Mouse (Mus musculus): ENCODE measurements around the gene A930017K11Rik. TPM values are rescaled to one million over a fixed set of nuclear protein-coding genes. Genes with fewer than 3 reads are reported as not detected.
A peak's percentile ranks its signal among the peaks of the same experiment; 100 is the strongest.

Gene A930017K11Rik
- polyA plus RNA-seq, 1 experiment from 2014 or later: 6.8 TPM

DNA sequence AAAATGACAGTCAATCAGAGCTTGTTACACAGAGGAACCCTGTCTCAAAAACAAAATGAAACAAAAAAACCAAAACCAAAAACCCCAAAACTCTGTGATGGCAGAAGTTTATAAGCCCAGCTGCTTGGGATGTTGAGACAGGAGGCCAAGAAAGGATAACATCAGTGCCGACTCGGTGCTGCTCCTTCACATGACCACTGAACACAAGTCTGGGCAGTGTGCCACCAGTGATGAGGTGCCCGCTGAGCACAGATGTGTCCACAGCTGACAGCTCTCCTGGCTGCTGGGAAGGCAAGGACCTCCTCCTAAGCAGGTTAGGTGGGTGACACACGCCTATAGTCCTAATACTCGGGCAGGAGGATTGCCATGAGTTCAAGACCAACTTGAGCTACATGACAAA is 30.2 kb downstream of the A930017K11Rik start:
- DNase-seq (ENCODE audit: low spot score) (no peak), ATAC-seq (replicated peaks; ENCODE audit: low FRiP score, low read depth) (no peak)
- H3K9ac ChIP-seq (ENCODE audit: low read depth, low read length): no peak overlapping the region
- peaks cover 7% of the 10 kb centered on the region for H3K4me1 ChIP-seq (replicated peaks; ENCODE audit: insufficient read depth, low read length)
- H3K36me3 ChIP-seq (ENCODE audit: insufficient read depth, low read length): peaks cover 12% of the 10 kb centered on the region
- no peaks in the 10 kb centered on the region for H3K9me3 ChIP-seq (replicated peaks; ENCODE audit: low read length)
- no peak overlapping the region for H3K4me3 ChIP-seq (replicated peaks; ENCODE audit: low read depth, low read length)
- H3K27ac ChIP-seq: no peak overlapping the region
- no peak overlapping the region for H3K4me2 ChIP-seq (ENCODE audit: low read length)
- TF ChIP-seq CTCF (IDR thresholded peaks at IDR 0.05; ENCODE audit: low read depth): no peak
- 80% methylated on average over 5 of the region's 5 CpGs for WGBS
- H3K27me3 ChIP-seq (ENCODE audit: insufficient read depth, low read length): no peaks in the 10 kb centered on the region

DNA sequence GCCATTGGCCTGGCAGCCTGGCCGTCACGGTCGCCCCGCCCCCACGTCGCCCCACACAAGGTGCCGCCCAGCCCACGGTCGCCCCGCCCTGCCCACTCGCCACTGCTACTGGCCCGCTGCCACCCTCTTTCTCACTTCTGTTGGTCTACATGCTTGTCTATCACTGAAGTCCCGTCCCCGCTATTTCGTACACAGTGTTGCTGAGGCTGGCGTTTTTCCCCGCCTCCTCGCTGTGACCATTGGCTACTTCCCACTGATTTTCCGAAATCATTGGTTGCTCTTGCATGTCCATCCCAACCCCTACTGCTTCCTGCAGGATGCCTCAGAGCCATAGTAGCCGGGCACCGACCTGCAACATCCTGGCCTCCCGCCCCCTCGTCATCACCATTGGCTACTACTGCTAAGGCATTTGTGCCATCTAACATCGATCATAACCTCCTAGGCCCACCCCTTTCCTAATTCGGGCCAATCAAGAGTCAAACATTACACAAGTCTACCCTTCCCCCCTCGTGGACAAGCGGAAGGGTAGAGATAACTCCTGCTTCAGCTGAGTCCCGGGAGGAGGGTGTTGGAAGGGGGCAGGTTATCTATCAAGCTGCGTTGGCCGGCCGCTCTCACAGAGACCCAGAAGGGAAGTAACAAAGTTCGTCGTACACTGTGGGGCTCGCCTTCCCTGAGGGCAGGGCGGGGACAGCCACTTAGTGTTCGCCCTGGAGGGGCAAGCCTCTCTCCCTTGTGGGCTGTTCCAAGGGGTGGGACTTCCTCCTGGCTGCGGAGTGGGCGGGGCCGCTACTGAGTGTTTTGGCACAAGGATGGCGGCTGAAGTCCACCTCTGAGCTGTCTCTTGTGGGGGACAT is 32.4 kb downstream of the A930017K11Rik start:
- WGBS: under 1% methylated on average over 39 of the region's 40 CpGs

DNA sequence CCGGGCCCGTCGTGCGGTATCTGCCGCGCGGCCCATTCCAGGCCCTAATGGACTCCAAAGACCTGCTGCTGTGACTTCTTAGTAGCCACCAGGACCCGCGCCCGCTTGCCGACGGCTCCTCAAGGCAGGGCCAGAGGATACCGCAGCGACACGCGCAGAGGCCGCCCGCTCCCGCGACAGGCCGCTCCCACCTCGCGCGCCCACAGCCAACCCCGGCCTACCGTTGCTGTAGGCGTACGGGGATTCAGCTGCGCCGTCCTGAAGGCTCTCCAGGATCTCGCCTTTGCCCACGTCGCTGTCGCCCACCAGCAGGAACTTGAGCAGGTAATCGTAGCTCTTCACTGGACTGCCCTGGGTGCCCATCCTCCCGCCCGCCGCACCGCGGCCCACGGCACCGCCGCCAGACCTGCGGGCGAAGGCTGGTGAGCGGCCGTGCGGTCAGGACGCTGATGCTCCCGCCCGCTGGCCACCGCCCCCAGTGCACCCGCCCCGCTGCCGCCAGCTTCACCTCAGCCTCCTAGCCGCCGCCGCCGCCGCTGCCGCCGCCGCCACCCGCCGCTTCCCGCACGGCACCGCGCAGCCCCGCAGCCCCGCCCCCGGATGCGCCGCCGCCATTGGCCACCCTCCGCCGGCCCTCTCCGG is 33.1 kb downstream of the A930017K11Rik start, which contains the start of gene Rab40c:
TSS of gene Rab40c (minus strand) at position 584 of the 642 bp plus-strand sequence.
- H3K4me3 ChIP-seq (replicated peaks; ENCODE audit: low read depth, low read length): peak within 1 kb of the TSS; percentile 97
- peak within 1 kb of the TSS; percentile 94 for H3K4me2 ChIP-seq (ENCODE audit: low read length)
- ATAC-seq (replicated peaks; ENCODE audit: low FRiP score, low read depth) (peak; percentile 5), DNase-seq (ENCODE audit: low spot score) (peak; percentile 42)
- no peaks in the 10 kb centered on the region for H3K9me3 ChIP-seq (replicated peaks; ENCODE audit: low read length)
- peaks cover 7% of the 10 kb centered on the region for H3K4me1 ChIP-seq (replicated peaks; ENCODE audit: insufficient read depth, low read length)
- peak within 1 kb of the TSS; percentile 95 for H3K9ac ChIP-seq (ENCODE audit: low read depth, low read length)
- no peak for TF ChIP-seq CTCF (IDR thresholded peaks at IDR 0.05; ENCODE audit: low read depth)
- H3K27ac ChIP-seq: peak within 1 kb of the TSS; percentile 95
- WGBS: under 1% methylated on average over 48 of the region's 78 CpGs
- no peaks in the 10 kb centered on the region for H3K27me3 ChIP-seq (ENCODE audit: insufficient read depth, low read length)
- H3K36me3 ChIP-seq (ENCODE audit: insufficient read depth, low read length): no peaks in the 10 kb centered on the region; the same call in 1 of the 2 replicates

More for the DNA sequence above, 32.4 kb downstream of the A930017K11Rik start:
- TF ChIP-seq CTCF (IDR thresholded peaks at IDR 0.05; ENCODE audit: low read depth): no peak
- DNase-seq (ENCODE audit: low spot score) (peak; percentile 100), ATAC-seq (replicated peaks; ENCODE audit: low FRiP score, low read depth) (peak; percentile 98)
- H3K4me2 ChIP-seq (ENCODE audit: low read length): peak overlapping the region; percentile 94
- peak overlapping the region; percentile 95 for H3K9ac ChIP-seq (ENCODE audit: low read depth, low read length)
- H3K27ac ChIP-seq: peak overlapping the region; percentile 95
- H3K36me3 ChIP-seq (ENCODE audit: insufficient read depth, low read length): no peaks in the 10 kb centered on the region; the same call in 1 of the 2 replicates
- no peaks in the 10 kb centered on the region for H3K9me3 ChIP-seq (replicated peaks; ENCODE audit: low read length)
- peak overlapping the region; percentile 97 for H3K4me3 ChIP-seq (replicated peaks; ENCODE audit: low read depth, low read length)
- no peaks in the 10 kb centered on the region for H3K27me3 ChIP-seq (ENCODE audit: insufficient read depth, low read length)
- peaks cover 7% of the 10 kb centered on the region for H3K4me1 ChIP-seq (replicated peaks; ENCODE audit: insufficient read depth, low read length)

DNA sequence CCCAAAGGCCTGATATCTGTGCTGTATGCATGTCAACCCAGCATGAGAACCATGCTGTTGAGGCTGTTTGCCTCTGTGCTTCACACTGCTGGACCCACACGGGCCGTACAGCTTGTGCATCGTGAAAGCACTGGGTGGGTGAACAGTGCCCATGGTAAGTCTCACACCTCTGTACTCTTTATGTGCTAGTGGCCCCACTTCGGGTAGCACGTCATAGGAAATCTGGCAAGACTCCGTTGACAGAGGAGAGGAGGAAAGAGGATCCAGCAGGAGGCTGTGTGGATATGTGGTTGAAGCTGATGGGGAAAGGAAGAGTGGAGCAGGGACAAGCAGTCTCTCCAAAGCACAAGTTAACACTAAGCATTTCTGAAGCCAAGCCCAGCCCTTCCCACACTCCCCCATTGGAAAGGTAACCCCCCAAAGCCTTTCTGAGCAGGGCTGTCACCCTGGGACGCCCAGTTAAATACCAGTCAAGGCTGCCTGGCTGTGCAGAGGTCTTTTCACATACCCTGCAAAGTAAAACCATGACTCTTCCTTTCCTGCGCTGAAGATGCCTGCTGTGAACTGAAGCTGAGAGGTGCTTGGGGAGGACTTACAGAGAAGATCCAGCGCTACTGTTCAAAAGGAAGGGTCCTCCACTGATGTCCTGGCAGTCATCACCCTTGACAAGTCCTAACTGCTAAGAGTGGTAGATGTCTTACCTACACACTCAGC is 34.2 kb downstream of the A930017K11Rik start:
- Histone ChIP-seq H3K4me1 (replicated peaks; ENCODE audit: insufficient read depth, low read length) (peaks cover 7% of the 10 kb centered on the region), H3K27ac (no peak overlapping the region), H3K4me2 (ENCODE audit: low read length) (peak overlapping the region; percentile 94), H3K9ac (ENCODE audit: low read depth, low read length) (peak overlapping the region; percentile 95), H3K9me3 (replicated peaks; ENCODE audit: low read length) (no peaks in the 10 kb centered on the region), H3K4me3 (replicated peaks; ENCODE audit: low read depth, low read length) (peak overlapping the region; percentile 97), H3K27me3 (ENCODE audit: insufficient read depth, low read length) (no peaks in the 10 kb centered on the region), H3K36me3 (ENCODE audit: insufficient read depth, low read length) (no peaks in the 10 kb centered on the region; the same call in 1 of the 2 replicates)
- DNase-seq (ENCODE audit: low spot score): no peak
- no peak for TF ChIP-seq CTCF (IDR thresholded peaks at IDR 0.05; ENCODE audit: low read depth)
- 84% methylated on average over 9 of the region's 9 CpGs for WGBS
- ATAC-seq (replicated peaks; ENCODE audit: low FRiP score, low read depth): no peak

DNA sequence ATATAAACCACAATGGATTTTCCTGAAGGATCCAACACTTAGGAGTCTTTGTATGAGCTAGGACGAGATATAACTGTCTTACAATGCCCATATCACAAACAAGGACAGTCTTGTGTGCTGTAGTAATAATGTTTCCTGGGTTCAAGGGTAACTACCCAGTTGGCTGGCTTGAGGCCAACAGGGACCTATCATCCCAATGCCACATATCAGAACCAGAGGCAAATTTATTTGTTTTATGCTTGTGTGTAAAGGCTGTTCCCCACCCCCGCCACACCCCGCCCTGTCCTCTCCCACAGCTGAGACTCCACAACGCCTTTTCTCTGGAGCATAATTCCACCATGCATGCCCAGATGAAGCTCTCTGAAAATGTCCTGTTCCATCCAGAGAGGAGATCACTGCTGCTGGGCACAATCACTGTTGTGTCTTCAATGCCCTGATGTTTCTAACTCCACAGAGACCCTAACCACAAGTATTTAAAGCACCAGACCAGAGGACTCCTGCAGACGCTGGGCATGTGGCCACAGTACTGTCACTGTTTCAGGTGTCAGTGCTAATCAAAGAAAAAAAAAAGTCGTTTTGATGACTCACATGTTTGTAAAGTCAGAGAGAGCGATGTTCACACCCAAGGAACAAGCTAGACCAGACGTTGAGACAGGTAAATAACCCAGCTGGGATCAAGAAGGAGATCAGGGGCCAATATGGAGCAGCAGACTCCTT is 35.3 kb downstream of the A930017K11Rik start:
- H3K4me1 ChIP-seq (replicated peaks; ENCODE audit: insufficient read depth, low read length): peaks cover 7% of the 10 kb centered on the region
- WGBS: 78% methylated on average over 8 of the region's 8 CpGs
- no peak for ATAC-seq (replicated peaks; ENCODE audit: low FRiP score, low read depth)
- H3K4me2 ChIP-seq (ENCODE audit: low read length): no peak overlapping the region
- H3K9ac ChIP-seq (ENCODE audit: low read depth, low read length): no peak overlapping the region
- TF ChIP-seq CTCF (IDR thresholded peaks at IDR 0.05; ENCODE audit: low read depth): no peak
- no peak for DNase-seq (ENCODE audit: low spot score)
- no peaks in the 10 kb centered on the region for H3K27me3 ChIP-seq (ENCODE audit: insufficient read depth, low read length)
- no peak overlapping the region for H3K4me3 ChIP-seq (replicated peaks; ENCODE audit: low read depth, low read length)
- no peaks in the 10 kb centered on the region; the same call in 1 of the 2 replicates for H3K36me3 ChIP-seq (ENCODE audit: insufficient read depth, low read length)
- H3K9me3 ChIP-seq (replicated peaks; ENCODE audit: low read length): no peaks in the 10 kb centered on the region
- no peak overlapping the region for H3K27ac ChIP-seq

Data from kidney, postnatal 0 days (tissue).